Mouse (Mus musculus) bone marrow macrophage, adult 2 months (primary cell): Measurements from ENCODE around the gene Dnase2b. TPM values are rescaled to one million over a fixed set of nuclear protein-coding genes. Genes with fewer than 3 reads are reported as not detected.

Source experiments
- H3K27ac ChIP-seq: 2 replicates; pipeline ENCODE4 v1.5.1; 2012; ENCODE audit warnings: low read depth, low read length; ENCODE audit not compliant: insufficient read depth
- H3K4me1 ChIP-seq: 2 replicates; pipeline ENCODE4 v1.6.1; 2012; ENCODE audit warnings: low read length; ENCODE audit not compliant: control insufficient read depth, insufficient read depth
- H3K4me3 ChIP-seq: 2 replicates; pipeline ENCODE4 v1.5.1; 2012; ENCODE audit warnings: mild to moderate bottlenecking, low read length, moderate library complexity; ENCODE audit not compliant: insufficient read depth
- CTCF ChIP-seq: IDR thresholded peaks from 2 replicates; pipeline ENCODE4 v1.5.1; 2012; ENCODE audit warnings: low read depth, mild to moderate bottlenecking, low read length, moderate library complexity
- POLR2A ChIP-seq: IDR thresholded peaks from 2 replicates; pipeline ENCODE4 v1.6.1; 2012; ENCODE audit warnings: mild to moderate bottlenecking, low read depth, low read length, borderline replicate concordance
- polyA plus RNA-seq: library from polyadenylated mRNA; stranded (reverse); fragments of >200 nt; gene quantifications from 2 replicates; pipeline ENCODE4 v1.2.4, GENCODE M21; 2012; ENCODE audit not compliant: missing spikeins, insufficient read depth, insufficient read length

Gene Dnase2b
- polyA plus RNA-seq, 1 experiment = not detected

- Histone ChIP-seq H3K4me3 (no peak overlapping the region), H3K4me1 (peaks cover 8% of the 10 kb centered on the region), H3K27ac (no peak overlapping the region)
- TF ChIP-seq CTCF (no peak), POLR2A (no peak)
Observed at GRCm38 (mm10) chr3:146564268-146565064, 50.9 kb downstream of the Dnase2b start.

- H3K4me1 ChIP-seq = peaks cover 3% of the 10 kb centered on the region; the same call in 1 of the 2 replicates
- no peak for TF ChIP-seq POLR2A
- TF ChIP-seq CTCF = no peak
- no peak overlapping the region for H3K27ac ChIP-seq
- H3K4me3 ChIP-seq = no peak overlapping the region
Observed at GRCm38 (mm10) chr3:146562936-146563335, 52.5 kb downstream of the Dnase2b start.

- Histone ChIP-seq H3K4me3 (no peak overlapping the region), H3K4me1 (no peaks in the 10 kb centered on the region), H3K27ac (no peak overlapping the region)
- TF ChIP-seq CTCF (no peak), POLR2A (no peak)
Observed at GRCm38 (mm10) chr3:146557507-146557906, 57.9 kb downstream of the Dnase2b start.

- Histone ChIP-seq H3K4me3 (no peak overlapping the region), H3K4me1 (no peaks in the 10 kb centered on the region), H3K27ac (no peak overlapping the region)
- no peak for TF ChIP-seq CTCF
- TF ChIP-seq POLR2A = no peak
Observed at GRCm38 (mm10) chr3:146556567-146556966, 58.8 kb downstream of the Dnase2b start.

- Histone ChIP-seq H3K4me3 (no peak overlapping the region), H3K27ac (no peak overlapping the region), H3K4me1 (no peaks in the 10 kb centered on the region)
- TF ChIP-seq POLR2A (no peak), CTCF (no peak)
Observed at GRCm38 (mm10) chr3:146554816-146555215, 60.6 kb downstream of the Dnase2b start.

- no peak for TF ChIP-seq POLR2A
- no peak for TF ChIP-seq CTCF
- Histone ChIP-seq H3K4me1 (no peaks in the 10 kb centered on the region), H3K27ac (no peak overlapping the region), H3K4me3 (no peak overlapping the region)
Observed at GRCm38 (mm10) chr3:146543632-146544031, 71.8 kb downstream of the Dnase2b start.

- TF ChIP-seq CTCF (no peak), POLR2A (no peak)
- no peaks in the 10 kb centered on the region for H3K4me1 ChIP-seq
- H3K27ac ChIP-seq = no peak overlapping the region
- H3K4me3 ChIP-seq = no peak overlapping the region
Observed at GRCm38 (mm10) chr3:146540521-146541273, 74.7 kb downstream of the Dnase2b start.

GRCm38 (mm10) chr3:146534986-146535385 lies 80.4 kb downstream of the Dnase2b start:
- no peak overlapping the region for H3K27ac ChIP-seq
- no peak overlapping the region for H3K4me3 ChIP-seq
- no peaks in the 10 kb centered on the region for H3K4me1 ChIP-seq
- TF ChIP-seq CTCF (no peak), POLR2A (no peak)

Other genes with a start within 250 kb of the Dnase2b start
- gene Ssx2ip, start 211.0 kb downstream of the Dnase2b start, polyA plus RNA-seq = 6.1 and 6.9 TPM in 2 replicates
- 27.2 and 31.6 TPM in 2 replicates for gene Ctbs, start 165.8 kb downstream of the Dnase2b start, polyA plus RNA-seq
- 4.0 and 7.2 TPM in 2 replicates for gene Spata1, start 115.8 kb downstream of the Dnase2b start, polyA plus RNA-seq
- gene Gng5, start 115.8 kb downstream of the Dnase2b start, polyA plus RNA-seq = 450 and 503 TPM in 2 replicates
- 39.9 and 47.4 TPM in 2 replicates for gene Rpf1, start 94.2 kb downstream of the Dnase2b start, polyA plus RNA-seq
- gene Uox, start 45.2 kb downstream of the Dnase2b start, polyA plus RNA-seq = not detected in 2 replicates
- not detected in 2 replicates for gene 4930503B20Rik, start 35.7 kb upstream of the Dnase2b start, polyA plus RNA-seq
- not detected in 2 replicates for gene Samd13, start 70.0 kb upstream of the Dnase2b start, polyA plus RNA-seq
- 107 and 120 TPM in 2 replicates for gene Prkacb, start 197.4 kb upstream of the Dnase2b start, polyA plus RNA-seq
- not detected in 2 replicates for gene Ttll7, start 236.8 kb upstream of the Dnase2b start, polyA plus RNA-seq